Mouse (Mus musculus) stomach, postnatal 0 days (tissue): ENCODE results near the gene Gna12. TPM values are rescaled to one million over a fixed set of nuclear protein-coding genes. Genes with fewer than 3 reads are reported as not detected.
A peak's percentile ranks its signal among the peaks of the same experiment; 100 is the strongest.

Source experiments
- ATAC-seq: fragments of 200-750 bp; cut with Nextera tagmentation; 2 replicates; pipeline ENCODE4 v1.8.0; 2017; ENCODE audit not compliant: low FRiP score, low TSS enrichment
- DNase-seq: peaks from one replicate; pipeline ENCODE4 v3.0.0-alpha.2; 2016; ENCODE audit warnings: low spot score
- H3K27ac ChIP-seq: fragments of 300-500 bp; sonication (generic); replicated peaks from 2 replicates; pipeline ENCODE4 v1.5.1; 2014; ENCODE audit warnings: mild to moderate bottlenecking, control low read depth
- H3K27me3 ChIP-seq: fragments of 300-500 bp; sonication (generic); 2 replicates; pipeline ENCODE4 v1.6.1; 2014; ENCODE audit warnings: low read length; ENCODE audit not compliant: control insufficient read depth, insufficient read depth
- H3K36me3 ChIP-seq: fragments of 300-500 bp; sonication (generic); 2 replicates; pipeline ENCODE4 v1.6.1; 2014; ENCODE audit warnings: low read length, mixed read lengths; ENCODE audit not compliant: control insufficient read depth, insufficient read depth
- H3K4me1 ChIP-seq: fragments of 300-500 bp; sonication (generic); replicated peaks from 2 replicates; pipeline ENCODE4 v1.6.1; 2014; ENCODE audit warnings: antibody characterized with exemption; ENCODE audit not compliant: control insufficient read depth, insufficient read depth
- H3K4me2 ChIP-seq: fragments of 300-500 bp; sonication (generic); replicated peaks from 2 replicates; pipeline ENCODE4 v1.6.1; 2014; ENCODE audit warnings: low read depth, mild to moderate bottlenecking, control low read depth, moderate library complexity
- H3K4me3 ChIP-seq: fragments of 300-500 bp; sonication (generic); 2 replicates; pipeline ENCODE4 v1.5.1; 2014; ENCODE audit warnings: low read depth, low read length, control low read depth
- H3K9ac ChIP-seq: fragments of 300-500 bp; sonication (generic); 2 replicates; pipeline ENCODE4 v1.6.1; 2014; ENCODE audit warnings: mild to moderate bottlenecking, low read length, control low read depth, mixed read lengths
- H3K9me3 ChIP-seq: fragments of 300-500 bp; sonication (generic); 2 replicates; pipeline ENCODE4 v1.6.1; 2016; ENCODE audit warnings: low read length; ENCODE audit not compliant: control insufficient read depth
- CTCF ChIP-seq: IDR thresholded peaks from 2 replicates; pipeline ENCODE4 v1.5.1; 2016; ENCODE audit warnings: antibody characterized with exemption, low read depth, mild to moderate bottlenecking, moderate library complexity
- EP300 ChIP-seq: optimal IDR thresholded peaks from 2 replicates; pipeline ENCODE3; 2016; ENCODE audit warnings: antibody characterized with exemption
- WGBS: fragments of 180-500 bp; shearing (Covaris S2); extraction: QIAGEN DNeasy Blood & Tissue Kit; methylation state at CpG from one replicate; pipeline ENCODE4 v1.1.7; 2014; 5-methylcytosine and 5-hydroxymethylcytosine counted together
- polyA plus RNA-seq: library from polyadenylated mRNA; unstranded; fragments of >200 nt; fragmentation: Nextera tagmentation; extraction: Ambion mirVana; gene quantifications from 2 replicates; pipeline ENCODE4 v1.2.1, GENCODE M21; 2015

The Gna12 gene
- polyA plus RNA-seq, 1 experiment from 2014 or later: 19.6 TPM

DNA sequence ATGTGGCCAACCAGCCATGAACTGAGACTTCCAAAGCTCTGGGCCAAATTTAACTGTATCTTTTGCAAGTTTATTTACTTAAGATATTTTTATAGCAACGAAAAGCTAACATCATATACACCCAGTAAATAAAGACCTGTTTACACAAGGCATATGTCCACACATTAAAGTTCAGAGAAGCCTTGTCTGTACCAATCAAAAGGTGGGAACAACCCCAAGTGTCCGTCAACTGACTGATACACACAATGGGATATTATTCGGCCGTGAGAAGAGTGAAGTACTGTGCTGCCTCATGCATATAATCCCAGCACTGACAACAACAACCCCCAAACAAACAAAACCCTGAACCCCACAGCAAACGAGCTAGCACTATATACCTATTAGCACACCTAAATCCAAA is 18.2 kb downstream of the Gna12 start:
- WGBS: 52% methylated on average over 5 of the region's 5 CpGs
- no peak overlapping the region for H3K4me2 ChIP-seq
- H3K4me1 ChIP-seq: peaks cover 7% of the 10 kb centered on the region
- H3K9me3 ChIP-seq: no peaks in the 10 kb centered on the region
- no peaks in the 10 kb centered on the region for H3K27me3 ChIP-seq
- TF ChIP-seq CTCF (no peak), EP300 (no peak)
- no peak overlapping the region for H3K4me3 ChIP-seq
- no peak overlapping the region for H3K27ac ChIP-seq
- H3K9ac ChIP-seq: no peak overlapping the region
- peak; percentile 87 for ATAC-seq
- H3K36me3 ChIP-seq: no peaks in the 10 kb centered on the region; the same call in 1 of the 2 replicates
- DNase-seq: no peak

DNA sequence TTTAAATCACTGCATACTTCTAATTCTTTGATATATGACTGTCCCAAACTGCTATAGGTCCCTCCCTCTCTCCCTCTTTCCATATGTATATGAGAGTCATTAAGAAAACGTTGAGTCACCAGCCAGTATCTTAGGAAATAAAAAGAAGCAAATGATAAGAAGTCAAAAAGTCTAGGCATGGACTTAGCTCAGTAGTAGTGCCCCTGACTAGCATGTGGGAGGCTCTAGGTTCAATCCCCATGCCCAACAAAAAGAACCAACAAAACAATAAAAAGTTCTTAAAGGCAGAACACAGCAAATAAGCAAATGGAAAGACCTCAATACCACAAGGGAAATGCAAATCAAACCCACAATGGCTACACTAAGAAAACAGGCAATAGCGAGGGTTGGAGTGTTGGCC is 18.8 kb downstream of the Gna12 start:
- no peak overlapping the region for H3K4me2 ChIP-seq
- no peak overlapping the region for H3K9ac ChIP-seq
- H3K27me3 ChIP-seq: no peaks in the 10 kb centered on the region
- no peaks in the 10 kb centered on the region for H3K9me3 ChIP-seq
- 46% methylated on average over 2 of the region's 2 CpGs for WGBS
- H3K4me1 ChIP-seq: peaks cover 7% of the 10 kb centered on the region
- H3K4me3 ChIP-seq: no peak overlapping the region
- no peaks in the 10 kb centered on the region; the same call in 1 of the 2 replicates for H3K36me3 ChIP-seq
- DNase-seq: no peak
- TF ChIP-seq CTCF: no peak
- TF ChIP-seq EP300: no peak
- no peak for ATAC-seq
- H3K27ac ChIP-seq: no peak overlapping the region

DNA sequence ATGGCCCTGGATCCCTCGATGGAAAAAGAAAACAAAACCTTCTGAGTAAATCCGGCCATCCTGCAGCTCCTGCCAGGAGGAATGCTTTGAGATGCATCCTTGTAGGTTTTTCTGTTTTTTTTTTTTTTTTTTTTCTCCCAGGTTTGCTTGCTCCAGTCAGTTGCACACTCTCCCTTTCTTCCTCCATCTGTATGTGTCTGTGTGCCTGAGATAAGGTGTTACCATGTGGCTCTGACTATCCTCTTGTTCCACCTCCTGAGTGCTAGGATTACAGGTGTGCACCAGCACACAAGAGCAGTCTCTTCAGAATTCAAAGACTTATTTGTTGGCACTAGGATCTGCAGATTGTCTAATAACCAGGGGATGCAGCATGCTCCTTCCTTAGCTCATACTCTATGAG is 23.3 kb downstream of the Gna12 start:
- no peaks in the 10 kb centered on the region; the same call in 1 of the 2 replicates for H3K36me3 ChIP-seq
- H3K4me1 ChIP-seq: no peaks in the 10 kb centered on the region; the same call in 1 of the 2 replicates
- no peaks in the 10 kb centered on the region for H3K9me3 ChIP-seq
- H3K9ac ChIP-seq: no peak overlapping the region
- ATAC-seq (no peak), DNase-seq (no peak)
- H3K27me3 ChIP-seq: no peaks in the 10 kb centered on the region
- WGBS: 22% methylated on average over 2 of the region's 2 CpGs
- H3K27ac ChIP-seq: peak overlapping the region; percentile 76; the same call in 1 of the 2 replicates
- H3K4me3 ChIP-seq: no peak overlapping the region
- H3K4me2 ChIP-seq: no peak overlapping the region
- TF ChIP-seq CTCF: no peak
- no peak for TF ChIP-seq EP300

DNA sequence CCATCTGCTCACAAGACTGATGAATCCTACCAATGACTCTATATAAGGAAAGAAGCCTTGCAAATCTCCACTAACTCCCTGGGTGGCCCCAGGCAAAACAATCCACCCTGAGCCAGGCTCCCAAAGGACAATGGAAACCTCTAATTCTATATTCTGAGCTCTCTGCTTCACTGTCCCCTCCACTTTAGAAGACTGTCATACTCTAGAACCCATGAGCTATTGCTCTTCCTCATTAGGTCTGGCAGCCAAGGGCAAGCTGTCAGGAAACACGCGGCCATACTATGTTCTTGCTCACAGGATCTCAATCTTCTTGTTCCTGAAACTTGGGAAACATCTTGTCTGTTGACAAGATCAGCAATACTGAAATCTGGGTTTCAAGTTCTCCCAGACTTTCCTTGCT is 24.0 kb downstream of the Gna12 start:
- H3K4me3 ChIP-seq: no peak overlapping the region
- peak overlapping the region; percentile 76 for H3K27ac ChIP-seq
- no peaks in the 10 kb centered on the region; the same call in 1 of the 2 replicates for H3K36me3 ChIP-seq
- H3K9ac ChIP-seq: no peak overlapping the region; the same call in 1 of the 2 replicates
- H3K9me3 ChIP-seq: no peaks in the 10 kb centered on the region
- H3K4me2 ChIP-seq: no peak overlapping the region
- WGBS: 80% methylated on average over 2 of the region's 2 CpGs
- H3K4me1 ChIP-seq: no peaks in the 10 kb centered on the region; the same call in 1 of the 2 replicates
- no peaks in the 10 kb centered on the region for H3K27me3 ChIP-seq
- no peak for TF ChIP-seq CTCF
- TF ChIP-seq EP300: no peak
- DNase-seq (no peak), ATAC-seq (no peak)

DNA sequence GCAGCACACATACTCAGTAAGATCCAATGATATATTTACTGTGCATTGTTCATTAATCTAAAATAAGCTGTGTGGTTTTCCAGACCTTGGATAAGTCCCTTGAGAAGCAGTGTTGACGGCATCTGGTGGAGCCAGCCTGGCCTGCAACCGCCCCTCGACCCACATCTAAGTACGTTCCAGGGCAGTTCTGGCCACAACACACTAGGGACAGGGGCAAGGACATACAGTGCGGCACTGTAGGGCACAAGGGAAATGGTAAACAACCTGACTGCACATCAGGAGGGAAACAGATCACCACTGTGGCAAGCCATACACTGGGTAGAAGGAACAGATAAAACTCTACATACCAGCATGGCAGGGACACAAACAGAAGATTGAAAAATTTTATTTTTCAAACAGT is 28.4 kb downstream of the Gna12 start:
- no peak for DNase-seq
- Histone ChIP-seq H3K4me3 (no peak overlapping the region), H3K27ac (no peak overlapping the region), H3K4me2 (no peak overlapping the region), H3K4me1 (no peaks in the 10 kb centered on the region), H3K9me3 (no peaks in the 10 kb centered on the region), H3K36me3 (no peaks in the 10 kb centered on the region), H3K27me3 (no peaks in the 10 kb centered on the region), H3K9ac (no peak overlapping the region)
- ATAC-seq: no peak
- no peak for TF ChIP-seq EP300
- no peak for TF ChIP-seq CTCF
- WGBS: 78% methylated on average over 5 of the region's 5 CpGs

DNA sequence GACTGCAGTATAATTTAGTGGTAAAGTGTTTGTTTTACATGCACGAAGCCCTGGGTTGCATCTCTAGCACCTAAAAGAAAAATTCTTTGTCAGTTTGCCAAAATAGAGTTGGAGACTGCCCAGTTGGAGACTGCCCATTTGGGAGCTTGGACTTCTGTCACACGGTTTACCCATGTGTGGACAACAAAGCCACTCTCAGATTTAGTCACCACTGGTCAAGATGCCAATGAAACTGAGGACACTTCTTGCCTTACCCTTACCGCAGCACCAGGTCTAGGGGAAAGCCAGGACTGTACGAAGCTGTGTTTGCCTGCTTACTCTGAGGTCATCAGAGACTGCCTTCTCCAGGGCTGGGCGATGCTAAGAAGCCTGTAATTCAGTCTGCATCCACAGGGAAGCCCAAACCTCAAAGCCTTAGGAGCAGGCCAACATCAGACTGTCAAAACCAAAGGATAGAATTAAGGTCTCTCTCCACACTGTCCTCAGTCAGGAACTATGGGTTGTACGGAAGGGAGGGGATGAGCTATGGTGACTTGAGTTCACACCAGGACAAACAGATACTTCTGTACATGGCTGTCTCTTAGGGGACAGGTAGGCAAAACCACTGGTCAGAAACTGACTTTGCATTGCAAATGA is 29.8 kb downstream of the Gna12 start:
- Histone ChIP-seq H3K4me1 (no peaks in the 10 kb centered on the region), H3K4me3 (no peak overlapping the region), H3K36me3 (no peaks in the 10 kb centered on the region), H3K27me3 (no peaks in the 10 kb centered on the region), H3K9me3 (no peaks in the 10 kb centered on the region), H3K4me2 (no peak overlapping the region), H3K9ac (no peak overlapping the region), H3K27ac (0 out of 2 replicates have a peak overlapping the region, but pooled peaks have one; percentile 3)
- DNase-seq (no peak), ATAC-seq (0 out of 2 replicates have a peak, but pooled peaks have one; percentile 36)
- TF ChIP-seq CTCF: peak; percentile 28; the same call in 1 of the 2 replicates
- TF ChIP-seq EP300: no peak
- WGBS: 65% methylated on average over 6 of the region's 6 CpGs
